Mouse (Mus musculus): ENCODE data around the gene Katnb1. TPM values are rescaled to one million over a fixed set of nuclear protein-coding genes. Genes with fewer than 3 reads are reported as not detected.
A peak's percentile ranks its signal among the peaks of the same experiment; 100 is the strongest.

Gene Katnb1
- total and polyA plus RNA-seq, 2 experiments from 2014 or later, result 48.4 to 63.3 TPM

- no peak overlapping the region for H3K9ac ChIP-seq (replicated peaks; ENCODE audit: low read length)
- 59% methylated on average over 6 of the region's 6 CpGs for WGBS
- TF ChIP-seq CTCF (IDR thresholded peaks at IDR 0.05; ENCODE audit: low read depth), result no peak
- no peak overlapping the region for H3K4me3 ChIP-seq (ENCODE audit: low read length)
- H3K27me3 ChIP-seq (ENCODE audit: insufficient read depth, low read length), result no peaks in the 10 kb centered on the region
- H3K4me2 ChIP-seq (ENCODE audit: low read depth, low read length), result no peak overlapping the region
- peak; percentile 66; the same call in 1 of the 2 replicates for ATAC-seq
- H3K4me1 ChIP-seq (ENCODE audit: insufficient read depth, low read length), result no peaks in the 10 kb centered on the region
- peak; percentile 27 for DNase-seq (ENCODE audit: low spot score)
- no peaks in the 10 kb centered on the region for H3K9me3 ChIP-seq (ENCODE audit: low read length)
- 0 out of 2 replicates have a peak overlapping the region, but pooled peaks have one; percentile 11 for H3K27ac ChIP-seq
- no peaks in the 10 kb centered on the region for H3K36me3 ChIP-seq (ENCODE audit: insufficient read depth, low read length)
These were observed 32.9 kb upstream of the Katnb1 start for GRCm38 (mm10) chr8:95047884-95048680.

DNA sequence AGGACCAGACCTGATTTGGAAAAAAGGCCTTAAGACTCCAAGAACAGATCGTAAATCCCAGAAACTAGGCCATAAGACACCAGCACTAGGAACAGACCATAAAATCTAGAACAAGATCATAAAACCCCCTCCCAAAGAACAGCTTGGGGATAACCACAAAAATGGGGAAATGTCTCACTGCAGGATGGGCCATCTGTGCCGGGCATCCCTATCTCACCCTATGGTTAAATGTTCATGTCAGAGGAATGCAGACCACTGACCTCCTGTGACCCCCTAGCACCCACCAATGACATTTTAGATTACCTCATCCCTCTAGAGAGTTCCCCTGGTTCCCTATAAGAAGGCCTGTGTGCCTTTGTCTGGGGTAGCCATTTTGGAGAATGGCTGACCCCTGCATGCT is 31.4 kb upstream of the Katnb1 start:
- Histone ChIP-seq H3K27me3 (ENCODE audit: insufficient read depth, low read length) (no peaks in the 10 kb centered on the region), H3K9me3 (ENCODE audit: low read length) (no peaks in the 10 kb centered on the region), H3K9ac (replicated peaks; ENCODE audit: low read length) (no peak overlapping the region), H3K4me3 (ENCODE audit: low read length) (no peak overlapping the region), H3K27ac (no peak overlapping the region), H3K4me1 (ENCODE audit: insufficient read depth, low read length) (no peaks in the 10 kb centered on the region), H3K4me2 (ENCODE audit: low read depth, low read length) (no peak overlapping the region), H3K36me3 (ENCODE audit: insufficient read depth, low read length) (no peaks in the 10 kb centered on the region)
- DNase-seq (ENCODE audit: low spot score), result no peak
- TF ChIP-seq CTCF (IDR thresholded peaks at IDR 0.05; ENCODE audit: low read depth), result no peak
- 81% methylated on average over 2 of the region's 2 CpGs for WGBS
- ATAC-seq, result no peak

DNA sequence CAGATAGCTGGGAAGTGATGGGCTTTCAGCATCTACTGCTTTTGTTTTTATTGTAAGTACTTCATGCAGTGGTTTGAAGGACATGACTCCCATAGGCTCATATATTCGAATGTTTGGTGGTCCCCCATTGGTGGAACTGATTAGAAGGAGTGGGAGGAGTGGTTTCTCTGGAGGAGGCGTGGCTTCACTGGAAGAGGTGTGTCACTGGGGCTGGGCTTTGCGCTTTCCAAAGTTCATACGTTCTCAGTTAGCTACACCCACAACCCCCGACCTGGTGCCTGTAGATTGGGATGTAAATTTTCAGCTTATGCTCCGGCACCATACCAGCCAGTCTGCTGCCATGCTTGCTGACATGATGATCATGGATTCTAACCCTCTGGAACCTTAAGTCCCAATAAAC is 26.5 kb upstream of the Katnb1 start:
- TF ChIP-seq CTCF (IDR thresholded peaks at IDR 0.05; ENCODE audit: low read depth), result no peak
- ATAC-seq, result no peak
- WGBS, result 61% methylated on average over 6 of the region's 6 CpGs
- no peak for DNase-seq (ENCODE audit: low spot score)
- no peak overlapping the region for H3K27ac ChIP-seq
- H3K9ac ChIP-seq (replicated peaks; ENCODE audit: low read length), result no peak overlapping the region
- no peak overlapping the region for H3K4me3 ChIP-seq (ENCODE audit: low read length)
- no peaks in the 10 kb centered on the region for H3K4me1 ChIP-seq (ENCODE audit: insufficient read depth, low read length)
- no peaks in the 10 kb centered on the region for H3K9me3 ChIP-seq (ENCODE audit: low read length)
- H3K27me3 ChIP-seq (ENCODE audit: insufficient read depth, low read length), result no peaks in the 10 kb centered on the region
- H3K4me2 ChIP-seq (ENCODE audit: low read depth, low read length), result no peak overlapping the region
- no peaks in the 10 kb centered on the region for H3K36me3 ChIP-seq (ENCODE audit: insufficient read depth, low read length)

- Histone ChIP-seq H3K4me2 (ENCODE audit: low read depth, low read length) (0 out of 2 replicates have a peak within 1 kb of the TSS, but pooled peaks have one; percentile 18), H3K4me1 (ENCODE audit: insufficient read depth, low read length) (no peaks in the 10 kb centered on the region), H3K27ac (no peak within 1 kb of the TSS), H3K27me3 (ENCODE audit: insufficient read depth, low read length) (no peaks in the 10 kb centered on the region), H3K9me3 (ENCODE audit: low read length) (no peaks in the 10 kb centered on the region), H3K36me3 (ENCODE audit: insufficient read depth, low read length) (no peaks in the 10 kb centered on the region), H3K4me3 (ENCODE audit: low read length) (no peak within 1 kb of the TSS), H3K9ac (replicated peaks; ENCODE audit: low read length) (no peak within 1 kb of the TSS)
- TF ChIP-seq CTCF (IDR thresholded peaks at IDR 0.05; ENCODE audit: low read depth), result no peak
- ATAC-seq (peak; percentile 80), DNase-seq (ENCODE audit: low spot score) (peak; percentile 72)
- WGBS, result 11% methylated on average over 2 of the region's 2 CpGs
These were observed 26.0 kb upstream of the Katnb1 start, which contains the start of gene Drc7 for GRCm38 (mm10) chr8:95054927-95055510. Gene Drc7, plus strand, starts transcription at chr8:95055103.

DNA sequence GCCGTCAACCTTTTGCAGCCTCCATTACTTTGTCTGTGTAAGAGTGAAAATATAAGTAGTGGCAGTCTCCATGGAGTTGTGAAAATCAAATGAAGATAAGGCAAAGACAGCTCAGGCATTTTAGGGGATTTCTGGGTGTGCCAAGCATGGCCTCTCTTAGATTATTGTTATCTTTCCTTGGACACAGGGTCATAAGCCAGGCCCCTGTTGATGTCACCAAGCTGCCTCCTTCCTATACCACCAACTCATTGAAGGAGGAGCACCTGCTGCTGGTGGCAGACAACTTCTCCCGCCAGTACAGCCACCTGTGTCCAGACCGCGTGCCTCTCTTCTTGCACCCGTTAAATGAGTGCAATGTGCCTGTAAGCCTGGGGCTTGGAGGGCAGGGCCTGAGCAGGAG is 24.6 kb upstream of the Katnb1 start:
- no peaks in the 10 kb centered on the region for H3K36me3 ChIP-seq (ENCODE audit: insufficient read depth, low read length)
- no peak for TF ChIP-seq CTCF (IDR thresholded peaks at IDR 0.05; ENCODE audit: low read depth)
- ATAC-seq (no peak), DNase-seq (ENCODE audit: low spot score) (no peak)
- no peak overlapping the region for H3K4me3 ChIP-seq (ENCODE audit: low read length)
- no peak overlapping the region for H3K27ac ChIP-seq
- H3K4me1 ChIP-seq (ENCODE audit: insufficient read depth, low read length), result no peaks in the 10 kb centered on the region
- no peak overlapping the region for H3K9ac ChIP-seq (replicated peaks; ENCODE audit: low read length)
- no peaks in the 10 kb centered on the region for H3K27me3 ChIP-seq (ENCODE audit: insufficient read depth, low read length)
- no peaks in the 10 kb centered on the region for H3K9me3 ChIP-seq (ENCODE audit: low read length)
- no peak overlapping the region for H3K4me2 ChIP-seq (ENCODE audit: low read depth, low read length)
- 84% methylated on average over 5 of the region's 5 CpGs for WGBS

- H3K4me3 ChIP-seq (ENCODE audit: low read length), result no peak overlapping the region
- H3K4me2 ChIP-seq (ENCODE audit: low read depth, low read length), result no peak overlapping the region
- no peak for DNase-seq (ENCODE audit: low spot score)
- TF ChIP-seq CTCF (IDR thresholded peaks at IDR 0.05; ENCODE audit: low read depth), result no peak
- no peak for ATAC-seq
- H3K9me3 ChIP-seq (ENCODE audit: low read length), result no peaks in the 10 kb centered on the region
- H3K9ac ChIP-seq (replicated peaks; ENCODE audit: low read length), result no peak overlapping the region
- H3K27me3 ChIP-seq (ENCODE audit: insufficient read depth, low read length), result no peaks in the 10 kb centered on the region
- no peak overlapping the region for H3K27ac ChIP-seq
- H3K4me1 ChIP-seq (ENCODE audit: insufficient read depth, low read length), result no peaks in the 10 kb centered on the region
- H3K36me3 ChIP-seq (ENCODE audit: insufficient read depth, low read length), result no peaks in the 10 kb centered on the region
- 84% methylated on average over 6 of the region's 6 CpGs for WGBS
These were observed 22.3 kb upstream of the Katnb1 start for GRCm38 (mm10) chr8:95058661-95059060.
